Comparison of ENCODE assay signal across 27 mouse cellular contexts in the genomic region with DNA sequence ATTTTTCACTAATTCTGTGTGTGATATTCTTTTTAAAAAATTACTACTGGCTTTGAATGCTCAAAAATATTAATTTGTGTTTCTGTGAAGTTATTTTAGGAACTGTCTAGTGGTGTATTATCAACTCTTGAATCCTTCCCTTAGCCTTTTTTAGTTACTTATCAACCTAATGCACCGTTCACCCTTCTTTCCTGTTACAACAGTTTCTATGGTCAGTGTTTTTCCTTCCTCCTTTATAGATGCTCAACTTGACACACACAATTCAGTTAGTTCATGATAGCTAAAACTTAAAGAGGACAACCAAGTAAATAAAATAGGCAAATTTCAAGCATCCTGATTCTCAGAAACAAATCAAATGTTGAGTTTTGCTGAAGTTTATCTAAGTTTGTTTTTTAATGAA.
DNase-seq lines count a peak whose midpoint lies in the region; ATAC-seq lines count a peak whose summit lies in the region.
"Had no signal": no experiment of that assay in that cellular context is flagged by ENCODE, and none has a peak within 500 bp of the region (broad histone marks: within the 10 kb centered on the region; RNA-seq: fewer than 3 reads in every experiment).

No protein-coding gene starts in this region.

- no peak overlapping the region for H3K4me2 ChIP-seq in liver, embryonic 11.5 days
- H3K4me2 ChIP-seq: embryonic facial prominence, embryonic 12.5 days; embryonic facial prominence, embryonic 15.5 days; heart, embryonic 13.5 days; hindbrain, embryonic 13.5 days; intestine, embryonic 15.5 days had no signal

- H3K27me3 ChIP-seq in liver, embryonic 11.5 days (replicated peaks; ENCODE audit: control insufficient read depth, insufficient read depth, low read length) = no peaks in the 10 kb centered on the region
- H3K27me3 ChIP-seq: CH12.LX; embryonic facial prominence, embryonic 12.5 days; embryonic facial prominence, embryonic 15.5 days; heart, embryonic 13.5 days; hindbrain, embryonic 13.5 days; intestine, embryonic 15.5 days had no signal

- no peaks in the 10 kb centered on the region for H3K9me3 ChIP-seq in liver, embryonic 11.5 days (ENCODE audit: control insufficient read depth, low read length)
- H3K9me3 ChIP-seq: embryonic facial prominence, embryonic 12.5 days; embryonic facial prominence, embryonic 15.5 days; heart, embryonic 10.5 days; heart, embryonic 13.5 days; hindbrain, embryonic 10.5 days; hindbrain, embryonic 13.5 days; intestine, embryonic 15.5 days had no signal

- no peaks in the 10 kb centered on the region for H3K4me1 ChIP-seq in liver, embryonic 11.5 days (replicated peaks; ENCODE audit: control insufficient read depth, insufficient read depth, low read length)
- H3K4me1 ChIP-seq: embryonic facial prominence, embryonic 12.5 days; embryonic facial prominence, embryonic 15.5 days; heart, embryonic 10.5 days; heart, embryonic 13.5 days; hindbrain, embryonic 10.5 days; hindbrain, embryonic 13.5 days; intestine, embryonic 15.5 days had no signal

- ATAC-seq in liver, embryonic 11.5 days (replicated peaks; ENCODE audit: low FRiP score) = 0 out of 2 replicates have a peak, but pooled peaks have one; percentile 29
- ATAC-seq in granulocyte monocyte progenitor cell, adult 5-6 weeks (replicated peaks; ENCODE audit: poor library complexity, severe bottlenecking) = peak; percentile 59; the same call in 1 of the 2 replicates
- 0 out of 2 replicates have a peak, but pooled peaks have one; percentile 41 for ATAC-seq in megakaryocyte-erythroid progenitor cell, adult 5-6 weeks (replicated peaks; ENCODE audit: low FRiP score, low TSS enrichment, poor library complexity, severe bottlenecking)
- no peak for ATAC-seq in frontal cortex, adult (ENCODE audit: low TSS enrichment)
- ATAC-seq: activated CD4-positive, CD25-positive, alpha-beta regulatory T cell, adult 4 months; forebrain, embryonic 14.5 days; forebrain, postnatal 0 days; hindbrain, embryonic 16.5 days; intestine, embryonic 15.5 days had no signal

- no peak for DNase-seq in liver, embryonic 11.5 days (ENCODE audit: low spot score)
- DNase-seq in liver = no peak
- no peak for DNase-seq in urinary bladder, adult 18-20 months (ENCODE audit: low spot score in 2 of 2)
- DNase-seq: adrenal gland, adult 8-10 months; adrenal gland, postnatal 25 days; B cell, adult 2 months; cerebellum, adult 18-20 months; cerebellum, adult 9-10 months; cerebellum, postnatal 14 days; forebrain, postnatal 0 days; gastrocnemius, postnatal 25 days; heart, adult 2 months had no signal

- H3K9ac ChIP-seq in liver, embryonic 11.5 days (ENCODE audit: low read depth, low read length) = no peak overlapping the region
- H3K9ac ChIP-seq: embryonic facial prominence, embryonic 12.5 days; embryonic facial prominence, embryonic 15.5 days; forebrain, postnatal 0 days; heart, embryonic 13.5 days; hindbrain, embryonic 13.5 days; intestine, embryonic 15.5 days had no signal

- no peaks in the 10 kb centered on the region for H3K36me3 ChIP-seq in liver, embryonic 11.5 days (ENCODE audit: control insufficient read depth, insufficient read depth, low read length)
- H3K36me3 ChIP-seq: embryonic facial prominence, embryonic 12.5 days; embryonic facial prominence, embryonic 15.5 days; G1E; heart, embryonic 10.5 days; heart, embryonic 13.5 days; hindbrain, embryonic 10.5 days; hindbrain, embryonic 13.5 days; intestine, embryonic 15.5 days had no signal

- 44% methylated on average over 1 of the region's 1 CpGs for WGBS in liver, embryonic 11.5 days

- H3K4me3 ChIP-seq in liver, embryonic 11.5 days (ENCODE audit: low read depth, low read length) = no peak overlapping the region
- H3K4me3 ChIP-seq: embryonic facial prominence, embryonic 12.5 days; embryonic facial prominence, embryonic 15.5 days; heart, adult 2 months; heart, embryonic 10.5 days; heart, embryonic 13.5 days; hindbrain, embryonic 10.5 days; hindbrain, embryonic 13.5 days; intestine, embryonic 15.5 days had no signal

- H3K27ac ChIP-seq in liver, embryonic 11.5 days (ENCODE audit: low read depth, low read length) = no peak overlapping the region
- H3K27ac ChIP-seq: embryonic facial prominence, embryonic 12.5 days; embryonic facial prominence, embryonic 15.5 days; heart, adult 2 months; heart, embryonic 10.5 days; heart, embryonic 13.5 days; hindbrain, embryonic 10.5 days; hindbrain, embryonic 13.5 days; intestine, embryonic 15.5 days had no signal
